Comparison of ENCODE assay signal across 10 mouse cellular contexts in the genomic region with DNA sequence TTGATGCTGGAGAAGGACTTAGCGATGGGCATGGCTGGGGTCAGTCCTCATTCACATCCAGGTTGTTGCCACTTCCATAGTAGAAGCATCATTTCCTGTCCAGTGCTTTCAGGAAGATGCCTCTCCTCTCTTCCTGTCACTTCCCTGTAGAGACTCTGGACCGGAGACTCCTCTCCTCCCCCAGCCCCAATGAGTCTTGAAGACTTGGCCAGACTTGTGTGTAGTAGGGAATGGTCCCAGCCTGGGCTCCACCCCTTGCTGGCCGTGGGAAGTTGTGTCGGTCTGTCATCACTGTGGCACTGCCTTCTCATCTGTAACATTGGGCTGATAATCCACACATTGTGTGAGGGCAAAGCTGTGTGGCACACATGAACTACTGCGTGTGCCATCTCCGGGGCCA. TPM values are rescaled to one million over a fixed set of nuclear protein-coding genes. Genes with fewer than 3 reads are reported as not detected.
A peak's percentile ranks its signal among the peaks of the same experiment; 100 is the strongest.
DNase-seq lines count a peak whose midpoint lies in the region; ATAC-seq lines count a peak whose summit lies in the region.
"Had no signal": no experiment of that assay in that cellular context is flagged by ENCODE, and none has a peak within 500 bp of the region (broad histone marks: within the 10 kb centered on the region; RNA-seq: fewer than 3 reads in every experiment).

No protein-coding gene starts in this region.

- no peak for ATAC-seq in kidney, embryonic 14.5 days (ENCODE audit: low FRiP score, low TSS enrichment)
- no peak for ATAC-seq in heart, embryonic 15.5 days (replicated peaks; ENCODE audit: insufficient number of reproducible peaks, insufficient read depth, low FRiP score, low read depth)
- no peak for ATAC-seq in liver, embryonic 15.5 days (ENCODE audit: insufficient read depth)

- H3K4me3 ChIP-seq in kidney, embryonic 14.5 days (ENCODE audit: low read length), result no peak overlapping the region
- H3K4me3 ChIP-seq in brown adipose tissue, adult 24 weeks (ENCODE audit: insufficient read depth, low read depth, low read length), result no peak overlapping the region
- no peak overlapping the region for H3K4me3 ChIP-seq in heart, embryonic 15.5 days
- H3K4me3 ChIP-seq in liver, embryonic 15.5 days (replicated peaks), result no peak overlapping the region

- H3K9me3 ChIP-seq in kidney, embryonic 14.5 days (ENCODE audit: control insufficient read depth, low read length), result no peaks in the 10 kb centered on the region
- H3K9me3 ChIP-seq in heart, embryonic 15.5 days (replicated peaks), result no peaks in the 10 kb centered on the region
- H3K9me3 ChIP-seq in liver, embryonic 15.5 days (replicated peaks), result no peaks in the 10 kb centered on the region

- H3K9ac ChIP-seq in kidney, embryonic 14.5 days (ENCODE audit: low read depth, low read length), result no peak overlapping the region
- H3K9ac ChIP-seq in heart, embryonic 15.5 days, result no peak overlapping the region
- no peak overlapping the region for H3K9ac ChIP-seq in liver, embryonic 15.5 days

- H3K4me2 ChIP-seq in kidney, embryonic 14.5 days (replicated peaks; ENCODE audit: low read depth, low read length), result no peak overlapping the region
- no peak overlapping the region for H3K4me2 ChIP-seq in heart, embryonic 15.5 days
- H3K4me2 ChIP-seq in liver, embryonic 15.5 days, result no peak overlapping the region

- H3K4me1 ChIP-seq in kidney, embryonic 14.5 days (ENCODE audit: control insufficient read depth, insufficient read depth, low read length), result peaks cover 20% of the 10 kb centered on the region
- peaks cover 51% of the 10 kb centered on the region for H3K4me1 ChIP-seq in brown adipose tissue, adult 24 weeks (ENCODE audit: control insufficient read depth, insufficient read depth, insufficient read length, low read length)
- peaks cover 73% of the 10 kb centered on the region for H3K4me1 ChIP-seq in heart, embryonic 15.5 days (replicated peaks)
- peaks cover 27% of the 10 kb centered on the region for H3K4me1 ChIP-seq in liver, embryonic 15.5 days (replicated peaks)

- H3K27ac ChIP-seq in kidney, embryonic 14.5 days (ENCODE audit: low read depth, low read length), result peak overlapping the region; percentile 60
- H3K27ac ChIP-seq in brown adipose tissue, adult 24 weeks (replicated peaks; ENCODE audit: low read depth, low read length), result peak overlapping the region; percentile 94
- peak overlapping the region; percentile 89 for H3K27ac ChIP-seq in heart, embryonic 15.5 days
- H3K27ac ChIP-seq in liver, embryonic 15.5 days (replicated peaks), result peak overlapping the region; percentile 64

- 84% methylated on average over 6 of the region's 6 CpGs for WGBS in kidney, embryonic 14.5 days
- 60% methylated on average over 6 of the region's 6 CpGs for WGBS in heart, embryonic 15.5 days
- 83% methylated on average over 6 of the region's 6 CpGs for WGBS in liver, embryonic 15.5 days (ENCODE audit: insufficient replicate concordance)

- no peak for DNase-seq in kidney, adult 18-20 months
- DNase-seq in right cerebral cortex, adult 2 months (ENCODE audit: low spot score in 2 of 2), result no peak
- DNase-seq in natural killer cell, adult 2 months (ENCODE audit: low spot score in 2 of 2), result no peak
- DNase-seq in cerebellum, postnatal 14 days, result no peak
- DNase-seq: cerebellum, adult 18-20 months had no signal

- peaks cover 11% of the 10 kb centered on the region; the same call in 1 of the 2 replicates for H3K36me3 ChIP-seq in kidney, embryonic 14.5 days (ENCODE audit: control insufficient read depth, insufficient read depth, low read length)
- peaks cover 11% of the 10 kb centered on the region; the same call in 1 of the 2 replicates for H3K36me3 ChIP-seq in heart, embryonic 15.5 days
- peaks cover 10% of the 10 kb centered on the region; the same call in 1 of the 2 replicates for H3K36me3 ChIP-seq in liver, embryonic 15.5 days (replicated peaks)

- H3K27me3 ChIP-seq in kidney, embryonic 14.5 days (ENCODE audit: control insufficient read depth, insufficient read depth, low read length), result no peaks in the 10 kb centered on the region
- H3K27me3 ChIP-seq in heart, embryonic 15.5 days, result no peaks in the 10 kb centered on the region
- H3K27me3 ChIP-seq in liver, embryonic 15.5 days, result no peaks in the 10 kb centered on the region
- H3K27me3 ChIP-seq: Patski had no signal

RNA-seq across cellular contexts. Expression of gene Dusp1, which starts 21.7 kb away (rescaled TPM):
- 19.3 and 19.8 TPM in 2 replicates for polyA plus RNA-seq in kidney, embryonic 14.5 days (2014; fragmentation: Nextera tagmentation; extraction: Ambion mirVana)
- polyA plus RNA-seq in brown adipose tissue, adult 24 weeks (2012; ENCODE audit: insufficient read depth, insufficient read length, missing spikeins), result 44.4 and 326 TPM in 2 replicates
- 30.8 and 38.1 TPM in 2 replicates for polyA plus RNA-seq in heart, embryonic 15.5 days (2015; fragmentation: Nextera tagmentation; extraction: Ambion mirVana)
- 29.6 and 31.2 TPM in 2 replicates for polyA plus RNA-seq in liver, embryonic 15.5 days (2015; fragmentation: Nextera tagmentation; extraction: Ambion mirVana)

RNA-seq across cellular contexts. Expression of gene Ergic1, which starts 22.3 kb away (rescaled TPM):
- 141 and 150 TPM in 2 replicates for polyA plus RNA-seq in kidney, embryonic 14.5 days (2014; fragmentation: Nextera tagmentation; extraction: Ambion mirVana)
- 124 and 179 TPM in 2 replicates for polyA plus RNA-seq in brown adipose tissue, adult 24 weeks (2012; ENCODE audit: insufficient read depth, insufficient read length, missing spikeins)
- polyA plus RNA-seq in heart, embryonic 15.5 days (2015; fragmentation: Nextera tagmentation; extraction: Ambion mirVana), result 75.0 and 92.0 TPM in 2 replicates
- polyA plus RNA-seq in liver, embryonic 15.5 days (2015; fragmentation: Nextera tagmentation; extraction: Ambion mirVana), result 33.8 and 35.7 TPM in 2 replicates
